Mouse (Mus musculus): ENCODE data around the gene Krtcap3. TPM values are rescaled to one million over a fixed set of nuclear protein-coding genes. Genes with fewer than 3 reads are reported as not detected.

Krtcap3 gene
- 75.9 and 76.0 TPM in 2 replicates for polyA plus RNA-seq (2012; rRNA removed)

GRCm38 (mm10) chr5:31251541-31252101 is at the start of gene Krtcap3:
TSS of gene Krtcap3 (plus strand) at chr5:31251691.

DNA sequence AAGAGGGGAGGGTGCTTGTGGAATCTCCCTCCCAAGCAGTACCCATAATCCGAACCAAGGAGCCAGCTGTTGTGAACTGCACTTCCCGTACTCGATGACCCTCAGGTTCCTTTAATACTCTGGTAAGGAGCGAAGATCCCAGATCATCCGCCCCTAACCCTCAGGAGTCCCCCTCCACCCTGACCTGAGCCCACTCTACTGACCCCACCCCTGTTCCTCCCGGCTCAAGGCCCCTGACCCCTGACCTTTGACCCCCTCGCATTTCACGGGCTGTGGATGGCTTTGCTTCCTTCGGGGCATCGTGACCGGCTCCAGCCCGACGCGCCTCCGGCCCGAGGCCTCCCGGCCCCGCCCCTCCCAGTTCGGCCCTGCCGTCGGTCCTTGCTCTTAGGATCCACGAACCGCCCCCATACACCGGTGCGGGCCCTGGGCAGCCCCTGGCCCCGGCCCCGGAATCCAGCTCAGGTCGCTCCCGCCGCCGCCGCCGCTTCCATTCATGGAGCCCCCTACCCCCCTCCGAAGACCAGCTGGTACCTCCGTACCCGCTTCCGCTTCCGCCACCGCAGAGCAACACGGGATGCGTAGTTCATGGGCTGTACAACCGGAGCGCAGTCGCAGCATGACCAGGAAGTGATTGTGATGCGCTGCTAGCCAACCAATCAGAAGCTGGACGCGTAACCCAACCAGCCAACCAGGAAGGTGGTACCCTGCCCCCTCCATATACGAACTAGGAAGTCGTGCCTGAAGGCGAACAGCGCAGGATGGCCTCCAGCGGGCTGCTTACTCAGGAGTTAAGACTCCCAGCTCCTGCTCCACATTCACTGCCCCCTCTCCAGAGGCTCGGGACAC is 49.5 kb upstream of the Krtcap3 start, which contains the start of gene Zfp513:
TSS of gene Zfp513 (minus strand) at position 562 of the 849 bp plus-strand sequence.

DNA sequence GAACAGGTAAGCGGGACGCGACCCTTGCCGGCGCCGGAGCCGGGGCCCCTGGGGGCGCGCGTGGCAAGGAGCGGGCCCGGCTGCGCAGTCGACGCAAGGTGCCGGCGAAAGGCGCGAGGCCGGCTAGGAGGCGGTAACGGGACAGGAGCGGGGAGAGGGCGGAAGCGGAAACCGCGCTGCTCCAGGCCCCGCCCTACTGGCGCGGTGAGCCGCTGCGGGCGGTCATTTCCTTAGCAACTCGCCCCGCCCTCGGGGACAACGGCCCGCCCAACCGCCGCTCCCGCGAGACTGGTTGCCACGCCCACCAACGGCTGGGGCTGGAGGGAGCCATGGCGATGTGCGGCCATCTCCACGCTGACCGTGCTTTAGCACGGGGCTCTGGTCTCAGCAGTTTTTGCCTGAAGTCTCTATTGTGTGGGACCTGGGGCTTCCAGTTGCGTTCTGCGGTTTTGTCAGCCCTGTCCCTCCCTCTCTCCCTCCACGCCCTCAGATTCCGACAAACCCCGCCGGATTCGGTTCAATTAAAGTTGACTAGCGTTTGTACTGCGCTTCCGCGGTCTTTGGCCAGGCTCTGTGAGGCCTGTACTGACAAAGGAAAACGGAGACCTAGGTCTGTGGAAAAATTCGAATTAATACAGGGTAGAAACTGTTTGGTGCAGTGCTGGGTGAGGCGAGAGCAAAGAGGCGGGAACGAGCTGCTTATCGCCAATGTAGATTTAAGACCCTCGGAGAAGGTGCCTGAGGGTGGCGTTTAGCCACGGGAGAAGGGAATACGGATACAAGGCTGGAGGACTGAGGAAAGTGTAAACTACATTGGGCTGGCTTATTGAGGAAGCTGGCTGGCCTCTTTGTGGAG is 30.8 kb upstream of the Krtcap3 start, which contains the start of gene Ppm1g:
TSS of gene Ppm1g (minus strand) at position 240 of the 856 bp plus-strand sequence.

DNA sequence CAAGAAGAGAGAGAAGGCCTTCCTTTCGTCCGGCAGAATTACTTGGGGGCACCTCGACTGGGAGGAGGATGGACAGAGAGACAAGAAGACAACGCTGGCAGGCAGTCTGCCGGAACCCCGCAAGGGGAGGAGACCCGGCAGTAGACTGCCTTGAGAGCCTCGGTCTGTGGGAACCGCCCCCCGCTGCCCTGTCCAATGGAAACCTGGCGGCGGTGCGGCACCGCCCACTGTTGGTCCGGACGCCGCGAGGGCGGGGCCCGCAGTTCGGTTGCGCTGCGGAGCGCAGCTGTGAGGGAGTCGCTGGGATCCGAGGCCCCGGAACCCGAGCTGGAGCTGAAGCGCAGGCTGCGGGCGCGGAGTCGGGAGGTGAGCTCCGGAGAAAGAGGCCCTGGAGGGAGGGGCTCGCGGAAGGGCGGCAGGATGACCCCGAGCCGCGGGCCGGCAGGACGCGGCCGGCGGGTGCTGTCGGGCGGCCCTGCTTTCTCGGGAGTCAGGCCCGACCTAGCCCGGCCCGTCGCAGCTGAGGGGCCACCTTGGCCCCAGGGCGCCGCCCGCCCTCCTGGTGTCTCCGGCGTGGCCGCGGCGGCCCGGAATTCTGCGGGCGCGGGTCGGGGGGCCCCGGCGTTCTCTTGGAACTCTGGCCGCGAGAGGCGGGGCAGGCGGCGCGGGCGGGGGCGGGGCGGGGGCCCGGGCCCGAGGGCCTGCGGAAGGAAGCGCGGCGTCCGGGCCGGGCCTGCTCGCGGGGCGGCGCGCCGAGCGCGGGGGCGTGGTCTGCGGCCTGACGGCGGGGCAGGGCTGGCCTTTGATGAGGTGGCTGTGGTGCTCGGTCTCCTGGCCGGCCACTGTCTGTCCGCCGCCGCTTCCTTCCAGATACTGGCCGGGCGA is 10.6 kb upstream of the Krtcap3 start, which contains the start of the genes Nrbp1 and Gm9970:
TSS of gene Nrbp1 (plus strand) at position 228 of the 885 bp plus-strand sequence.
TSS of gene Gm9970 (minus strand) at position 596 of the 885 bp plus-strand sequence.

GRCm38 (mm10) chr5:31290521-31291360 is 39.2 kb downstream of the Krtcap3 start, which contains the start of gene Ift172:
TSS of gene Ift172 (minus strand) at chr5:31291116.

DNA sequence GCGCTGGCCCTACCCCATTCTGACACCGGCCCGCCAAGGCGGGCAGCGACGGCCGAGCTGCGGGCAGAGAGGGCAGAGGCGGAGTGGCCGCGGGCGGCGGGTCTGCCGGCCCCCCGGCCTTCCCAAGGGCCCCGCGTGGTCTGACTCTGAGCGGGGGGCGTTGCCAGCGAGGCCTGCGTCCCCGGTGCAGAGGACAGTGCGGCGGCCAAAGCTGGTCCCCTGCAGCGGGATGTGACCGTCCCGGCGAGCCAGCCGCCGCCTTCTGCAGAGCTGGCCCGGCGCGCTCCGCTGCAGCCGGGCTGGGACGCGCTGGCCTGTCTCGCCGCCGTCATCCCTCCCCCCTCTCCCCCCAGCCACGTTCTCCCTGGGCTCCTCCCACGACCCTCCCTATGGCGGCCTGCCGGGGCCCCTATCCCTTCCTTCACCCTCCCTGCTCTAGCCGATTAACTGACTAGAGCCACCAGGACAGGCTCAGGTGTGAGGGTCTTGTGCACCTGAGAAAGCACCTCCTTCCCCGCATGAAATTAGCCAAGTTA is 44.2 kb downstream of the Krtcap3 start, which contains the start of gene Fndc4:
TSS of gene Fndc4 (minus strand) at position 475 of the 536 bp plus-strand sequence.

GRCm38 (mm10) chr5:31297047-31297757 is 45.7 kb downstream of the Krtcap3 start, which contains the start of gene Gckr:
TSS of gene Gckr (plus strand) at chr5:31297443.

Other genes with a start within 250 kb of the Krtcap3 start
- 117 and 121 TPM in 2 replicates for gene Atraid, start 203.4 kb upstream of the Krtcap3 start, polyA plus RNA-seq (2012; rRNA removed)
- 31.7 and 33.3 TPM in 2 replicates for gene Slc5a6, start 202.8 kb upstream of the Krtcap3 start, polyA plus RNA-seq (2012; rRNA removed)
- 76.0 and 78.1 TPM in 2 replicates for gene Cad, start 196.9 kb upstream of the Krtcap3 start, polyA plus RNA-seq (2012; rRNA removed)
- 0.10 TPM in 1 of 2 replicates, not detected in the other for gene Dnajc5g, start 145.4 kb upstream of the Krtcap3 start, polyA plus RNA-seq (2012; rRNA removed)
- gene Slc30a3, start 143.5 kb upstream of the Krtcap3 start, polyA plus RNA-seq (2012; rRNA removed) = 18.2 and 19.2 TPM in 2 replicates
- gene Trim54, start 135.0 kb upstream of the Krtcap3 start, polyA plus RNA-seq (2012; rRNA removed) = not detected in 2 replicates
- gene Ucn, start 112.9 kb upstream of the Krtcap3 start, polyA plus RNA-seq (2012; rRNA removed) = not detected in 2 replicates
- 103 and 145 TPM in 2 replicates for gene Mpv17, start 97.4 kb upstream of the Krtcap3 start, polyA plus RNA-seq (2012; rRNA removed)
- gene Gm29609, start 71.8 kb upstream of the Krtcap3 start, polyA plus RNA-seq (2012; rRNA removed) = 3.5 and 6.0 TPM in 2 replicates
- 43.0 and 59.5 TPM in 2 replicates for gene Gtf3c2, start 71.5 kb upstream of the Krtcap3 start, polyA plus RNA-seq (2012; rRNA removed)
- 110 and 123 TPM in 2 replicates for gene Snx17, start 58.5 kb upstream of the Krtcap3 start, polyA plus RNA-seq (2012; rRNA removed)
- gene Eif2b4, start 58.3 kb upstream of the Krtcap3 start, polyA plus RNA-seq (2012; rRNA removed) = 58.4 and 95.8 TPM in 2 replicates
- 86.1 and 89.2 TPM in 2 replicates for gene Zfp513, start 49.4 kb upstream of the Krtcap3 start, polyA plus RNA-seq (2012; rRNA removed)
- 107 and 169 TPM in 2 replicates for gene Ppm1g, start 31.0 kb upstream of the Krtcap3 start, polyA plus RNA-seq (2012; rRNA removed)
- gene Nrbp1, start 10.8 kb upstream of the Krtcap3 start, polyA plus RNA-seq (2012; rRNA removed) = 256 and 269 TPM in 2 replicates
- 1.1 and 2.3 TPM in 2 replicates for gene Gm9970, start 10.5 kb upstream of the Krtcap3 start, polyA plus RNA-seq (2012; rRNA removed)
- gene Ift172, start 39.4 kb downstream of the Krtcap3 start, polyA plus RNA-seq (2012; rRNA removed) = 60.1 and 67.6 TPM in 2 replicates
- 71.9 and 95.0 TPM in 2 replicates for gene Fndc4, start 44.4 kb downstream of the Krtcap3 start, polyA plus RNA-seq (2012; rRNA removed)
- gene Gckr, start 45.8 kb downstream of the Krtcap3 start, polyA plus RNA-seq (2012; rRNA removed) = 2.5 and 4.1 TPM in 2 replicates
- 12.9 and 14.2 TPM in 2 replicates for gene Zfp512, start 200.7 kb downstream of the Krtcap3 start, polyA plus RNA-seq (2012; rRNA removed)
- gene 4930548H24Rik, start 234.0 kb downstream of the Krtcap3 start, polyA plus RNA-seq (2012; rRNA removed) = not detected in 2 replicates
- 9.8 and 12.1 TPM in 2 replicates for gene Gpn1, start 243.1 kb downstream of the Krtcap3 start, polyA plus RNA-seq (2012; rRNA removed)

All from ovary, adult 2 months (tissue).